Mouse (Mus musculus): ENCODE results near the gene Psip1. TPM values are rescaled to one million over a fixed set of nuclear protein-coding genes. Genes with fewer than 3 reads are reported as not detected.

Psip1 gene
- polyA plus RNA-seq, 1 experiment from 2014 or later = 99.9 TPM

- no peaks in the 10 kb centered on the region for H3K27me3 ChIP-seq (ENCODE audit: control insufficient read depth, insufficient read depth, low read length)
- WGBS = under 1% methylated on average over 30 of the region's 30 CpGs
- peak overlapping the region; percentile 15 to 64; a peak in 3 of 4 replicates for H3K27ac ChIP-seq (replicated peaks in 1 of 2; ENCODE audit: control insufficient read depth in 1 of 2, insufficient read depth in 1 of 2, low read depth in 2 of 2, low read length in 2 of 2)
- peak overlapping the region; percentile 73 to 93 for H3K4me3 ChIP-seq (ENCODE audit: control insufficient read depth in 1 of 2, insufficient read depth in 1 of 2, low read depth in 1 of 2, low read length in 2 of 2)
- no peak for ATAC-seq (ENCODE audit: insufficient number of reproducible peaks, insufficient read depth, low FRiP score, low read depth)
- peaks cover 18% of the 10 kb centered on the region for H3K36me3 ChIP-seq (ENCODE audit: control insufficient read depth, insufficient read depth, low read length)
- peak overlapping the region; percentile 83 for H3K9ac ChIP-seq (ENCODE audit: low read length)
- peak overlapping the region; percentile 84 for H3K4me2 ChIP-seq (ENCODE audit: low read length)
- peaks cover 5% of the 10 kb centered on the region; the same call in 1 of the 2 replicates for H3K9me3 ChIP-seq (ENCODE audit: control insufficient read depth, low read length)
- H3K4me1 ChIP-seq (ENCODE audit: control insufficient read depth in 2 of 2, insufficient read depth in 2 of 2, low read length in 2 of 2) = peaks cover 2 to 13% of the 10 kb centered on the region in 2 experiments; a peak in 3 of 4 replicates
Observed at GRCm38 (mm10) chr4:83417820-83418186, 68.5 kb downstream of the Psip1 start.

DNA sequence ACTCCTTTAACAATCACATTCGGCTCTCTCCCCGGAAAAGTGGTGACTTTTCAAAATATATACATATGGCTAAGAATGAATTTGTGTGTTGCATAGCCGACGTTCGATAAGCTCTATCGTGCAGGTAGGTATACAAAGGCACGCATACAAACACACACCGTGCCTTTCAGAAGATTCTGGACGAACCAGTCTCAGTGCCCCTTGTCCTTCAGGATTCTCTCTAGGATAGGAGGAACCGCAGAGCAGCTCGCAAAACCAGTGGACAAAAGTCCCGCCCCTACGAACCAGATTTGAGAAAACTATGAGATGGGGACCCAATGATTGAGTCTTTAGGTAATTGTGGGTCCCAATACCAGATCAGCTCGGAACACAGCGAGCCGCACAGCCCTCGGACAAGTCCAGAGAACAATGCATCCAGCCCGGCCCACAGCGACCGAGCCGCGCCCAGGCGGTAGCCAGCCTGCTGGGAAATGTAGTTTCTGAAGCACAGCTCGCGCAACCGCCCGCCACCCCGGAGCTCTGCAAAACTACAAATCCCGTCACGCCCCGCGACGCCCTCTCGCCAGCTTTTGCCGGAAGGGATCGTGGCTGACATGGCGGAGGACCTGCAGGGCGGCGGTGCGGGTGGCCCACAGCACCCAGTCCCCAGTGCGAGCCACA lies 69.0 kb downstream of the Psip1 start, which contains the start of gene Snapc3:
Gene Snapc3, plus strand, starts transcription at position 565 of the 660 bp plus-strand sequence.
- Histone ChIP-seq H3K27ac (replicated peaks in 1 of 2; ENCODE audit: control insufficient read depth in 1 of 2, insufficient read depth in 1 of 2, low read depth in 2 of 2, low read length in 2 of 2) (peak within 1 kb of the TSS; percentile 88 to 89), H3K27me3 (ENCODE audit: control insufficient read depth, insufficient read depth, low read length) (no peaks in the 10 kb centered on the region), H3K9ac (ENCODE audit: low read length) (peak within 1 kb of the TSS; percentile 83), H3K4me2 (ENCODE audit: low read length) (peak within 1 kb of the TSS; percentile 84), H3K4me3 (ENCODE audit: control insufficient read depth in 1 of 2, insufficient read depth in 1 of 2, low read depth in 1 of 2, low read length in 2 of 2) (peak within 1 kb of the TSS; percentile 73 to 93), H3K9me3 (ENCODE audit: control insufficient read depth, low read length) (peaks cover 5% of the 10 kb centered on the region; the same call in 1 of the 2 replicates), H3K36me3 (ENCODE audit: control insufficient read depth, insufficient read depth, low read length) (peaks cover 13% of the 10 kb centered on the region; the same call in 1 of the 2 replicates), H3K4me1 (ENCODE audit: control insufficient read depth in 2 of 2, insufficient read depth in 2 of 2, low read length in 2 of 2) (peaks cover 2 to 13% of the 10 kb centered on the region in 2 experiments; a peak in 3 of 4 replicates)
- peak; percentile 98 for ATAC-seq (ENCODE audit: insufficient number of reproducible peaks, insufficient read depth, low FRiP score, low read depth)
- WGBS = 1% methylated on average over 41 of the region's 41 CpGs

- Histone ChIP-seq H3K9ac (ENCODE audit: low read length) (no peak overlapping the region), H3K4me2 (ENCODE audit: low read length) (no peak overlapping the region), H3K4me3 (ENCODE audit: control insufficient read depth in 1 of 2, insufficient read depth in 1 of 2, low read depth in 1 of 2, low read length in 2 of 2) (no peak overlapping the region), H3K9me3 (ENCODE audit: control insufficient read depth, low read length) (peaks cover 5% of the 10 kb centered on the region; the same call in 1 of the 2 replicates), H3K4me1 (ENCODE audit: control insufficient read depth in 2 of 2, insufficient read depth in 2 of 2, low read length in 2 of 2) (peaks cover 2 to 13% of the 10 kb centered on the region in 2 experiments; a peak in 3 of 4 replicates), H3K27ac (replicated peaks in 1 of 2; ENCODE audit: control insufficient read depth in 1 of 2, insufficient read depth in 1 of 2, low read depth in 2 of 2, low read length in 2 of 2) (no peak overlapping the region), H3K27me3 (ENCODE audit: control insufficient read depth, insufficient read depth, low read length) (no peaks in the 10 kb centered on the region), H3K36me3 (ENCODE audit: control insufficient read depth, insufficient read depth, low read length) (peaks cover under 1% of the 10 kb centered on the region; the same call in 1 of the 2 replicates)
- 81% methylated on average over 5 of the region's 5 CpGs for WGBS
- no peak for ATAC-seq (ENCODE audit: insufficient number of reproducible peaks, insufficient read depth, low FRiP score, low read depth)
Observed at GRCm38 (mm10) chr4:83414241-83414824, 71.9 kb downstream of the Psip1 start.

DNA sequence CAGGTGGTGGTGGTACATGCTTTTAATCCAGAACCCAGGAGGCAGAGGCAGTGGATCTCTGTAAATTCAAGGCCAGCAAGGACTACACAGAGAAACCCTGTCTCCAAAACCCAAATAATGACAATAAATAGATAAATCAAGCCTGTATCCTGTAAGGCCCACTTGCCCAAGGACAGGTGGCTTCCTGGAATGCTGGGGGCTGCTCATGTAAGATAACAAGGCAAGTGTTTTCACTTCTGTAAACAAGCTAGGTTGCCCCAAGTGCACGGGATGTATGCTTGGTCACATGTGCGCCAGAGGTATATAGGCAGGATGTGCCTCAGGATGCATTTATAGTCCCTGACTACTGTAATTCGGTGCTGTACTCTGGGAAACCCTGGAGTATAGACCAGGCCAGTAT lies 74.2 kb downstream of the Psip1 start:
- WGBS = 70% methylated on average over 3 of the region's 3 CpGs
- no peak overlapping the region for H3K9ac ChIP-seq (ENCODE audit: low read length)
- H3K27ac ChIP-seq (replicated peaks in 1 of 2; ENCODE audit: control insufficient read depth in 1 of 2, insufficient read depth in 1 of 2, low read depth in 2 of 2, low read length in 2 of 2) = no peak overlapping the region
- H3K36me3 ChIP-seq (ENCODE audit: control insufficient read depth, insufficient read depth, low read length) = no peaks in the 10 kb centered on the region
- ATAC-seq (ENCODE audit: insufficient number of reproducible peaks, insufficient read depth, low FRiP score, low read depth) = no peak
- H3K9me3 ChIP-seq (ENCODE audit: control insufficient read depth, low read length) = peaks cover 20% of the 10 kb centered on the region
- H3K4me2 ChIP-seq (ENCODE audit: low read length) = no peak overlapping the region
- H3K4me3 ChIP-seq (ENCODE audit: control insufficient read depth in 1 of 2, insufficient read depth in 1 of 2, low read depth in 1 of 2, low read length in 2 of 2) = no peak overlapping the region
- H3K4me1 ChIP-seq (ENCODE audit: control insufficient read depth in 2 of 2, insufficient read depth in 2 of 2, low read length in 2 of 2) = peaks cover 0 to 5% of the 10 kb centered on the region in 2 experiments; a peak in 2 of 4 replicates
- no peaks in the 10 kb centered on the region for H3K27me3 ChIP-seq (ENCODE audit: control insufficient read depth, insufficient read depth, low read length)

- Histone ChIP-seq H3K9ac (ENCODE audit: low read length) (no peak overlapping the region), H3K27me3 (ENCODE audit: control insufficient read depth, insufficient read depth, low read length) (no peaks in the 10 kb centered on the region), H3K4me3 (ENCODE audit: control insufficient read depth in 1 of 2, insufficient read depth in 1 of 2, low read depth in 1 of 2, low read length in 2 of 2) (no peak overlapping the region), H3K36me3 (ENCODE audit: control insufficient read depth, insufficient read depth, low read length) (no peaks in the 10 kb centered on the region), H3K9me3 (ENCODE audit: control insufficient read depth, low read length) (peaks cover 18% of the 10 kb centered on the region), H3K27ac (replicated peaks in 1 of 2; ENCODE audit: control insufficient read depth in 1 of 2, insufficient read depth in 1 of 2, low read depth in 2 of 2, low read length in 2 of 2) (no peak overlapping the region), H3K4me2 (ENCODE audit: low read length) (no peak overlapping the region), H3K4me1 (ENCODE audit: control insufficient read depth in 2 of 2, insufficient read depth in 2 of 2, low read length in 2 of 2) (no peaks in the 10 kb centered on the region)
- no peak for ATAC-seq (ENCODE audit: insufficient number of reproducible peaks, insufficient read depth, low FRiP score, low read depth)
- whole genome bisulfite sequencing = 95% methylated on average over 4 of the region's 4 CpGs
Observed at GRCm38 (mm10) chr4:83409867-83410505, 76.3 kb downstream of the Psip1 start.

GRCm38 (mm10) chr4:83407688-83408087 lies 78.6 kb downstream of the Psip1 start:
- Histone ChIP-seq H3K4me1 (ENCODE audit: control insufficient read depth in 2 of 2, insufficient read depth in 2 of 2, low read length in 2 of 2) (no peaks in the 10 kb centered on the region), H3K9me3 (ENCODE audit: control insufficient read depth, low read length) (peaks cover 28% of the 10 kb centered on the region), H3K4me3 (ENCODE audit: control insufficient read depth in 1 of 2, insufficient read depth in 1 of 2, low read depth in 1 of 2, low read length in 2 of 2) (no peak overlapping the region), H3K4me2 (ENCODE audit: low read length) (no peak overlapping the region), H3K36me3 (ENCODE audit: control insufficient read depth, insufficient read depth, low read length) (no peaks in the 10 kb centered on the region), H3K27ac (replicated peaks in 1 of 2; ENCODE audit: control insufficient read depth in 1 of 2, insufficient read depth in 1 of 2, low read depth in 2 of 2, low read length in 2 of 2) (no peak overlapping the region), H3K9ac (ENCODE audit: low read length) (no peak overlapping the region), H3K27me3 (ENCODE audit: control insufficient read depth, insufficient read depth, low read length) (no peaks in the 10 kb centered on the region)
- WGBS = 87% methylated on average over 6 of the region's 6 CpGs
- no peak for ATAC-seq (ENCODE audit: insufficient number of reproducible peaks, insufficient read depth, low FRiP score, low read depth)

Data from heart, embryonic 14.5 days (tissue).